In the genomic region with DNA sequence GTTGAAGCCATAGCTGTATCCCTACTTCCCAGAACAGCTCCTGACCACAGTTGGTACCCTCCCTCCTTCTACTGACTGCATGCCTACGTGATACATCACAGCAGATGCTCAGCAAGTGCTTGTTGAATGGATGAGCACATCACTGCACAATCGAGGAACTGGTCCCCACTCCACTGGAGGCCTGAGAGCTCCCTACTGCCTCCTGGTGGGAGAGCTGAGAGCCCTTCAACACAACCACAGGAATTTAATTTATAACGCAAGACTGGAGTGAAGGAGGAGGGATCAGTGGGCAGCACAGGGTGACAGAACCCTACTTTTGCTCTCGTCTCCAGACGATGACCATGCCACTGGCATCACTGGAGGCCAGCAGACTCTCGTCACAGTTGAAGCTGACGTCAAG, we compare ENCODE assay signal across 15 mouse cellular contexts. TPM values are rescaled to one million over a fixed set of nuclear protein-coding genes. Genes with fewer than 3 reads are reported as not detected.
DNase-seq lines count a peak whose midpoint lies in the region; ATAC-seq and TF ChIP-seq lines count a peak whose summit lies in the region.
"Had no signal": no experiment of that assay in that cellular context is flagged by ENCODE, and none has a peak within 500 bp of the region (broad histone marks: within the 10 kb centered on the region; RNA-seq: fewer than 3 reads in every experiment).

No protein-coding gene starts in this region.

- WGBS in lung, adult 2 months = 69% methylated on average over 7 of the region's 7 CpGs
- 83% methylated on average over 7 of the region's 7 CpGs for WGBS in small intestine, adult 2 months
- whole genome bisulfite sequencing in embryonic facial prominence, embryonic 10.5 days = 81% methylated on average over 7 of the region's 7 CpGs

- no peaks in the 10 kb centered on the region for H3K27me3 ChIP-seq in small intestine, adult 2 months (ENCODE audit: control insufficient read depth, insufficient read depth, low read length)
- H3K27me3 ChIP-seq in embryonic facial prominence, embryonic 10.5 days (replicated peaks; ENCODE audit: low read depth, poor library complexity, severe bottlenecking) = no peaks in the 10 kb centered on the region
- H3K27me3 ChIP-seq: heart, embryonic 15.5 days; limb, embryonic 15.5 days had no signal

- no peak for TF ChIP-seq POLR2A in lung, adult 2 months (IDR thresholded peaks at IDR 0.05; ENCODE audit: borderline replicate concordance, extremely low read depth, low read depth, low read length)
- TF ChIP-seq POLR2A in small intestine, adult 2 months (IDR thresholded peaks at IDR 0.05; ENCODE audit: low read depth, low read length) = no peak

- no peak for DNase-seq in lung, adult 2 months
- DNase-seq in lung, postnatal 10 days = no peak
- peak; percentile 51 for DNase-seq in NIH3T3 (ENCODE audit: low read depth)
- no peak for DNase-seq in embryonic facial prominence, embryonic 10.5 days (ENCODE audit: low spot score)
- DNase-seq: adrenal gland, adult 2 months; gastrocnemius, postnatal 14 days; kidney, postnatal 14 days had no signal

- peak; percentile 60; the same call in 1 of the 2 replicates for ATAC-seq in erythroblast, adult 5-6 weeks (replicated peaks; ENCODE audit: low FRiP score, poor library complexity, severe bottlenecking)
- ATAC-seq in frontal cortex, adult (ENCODE audit: low TSS enrichment) = no peak
- ATAC-seq: hindbrain, embryonic 16.5 days had no signal

- TF ChIP-seq CTCF in lung, adult 2 months (IDR thresholded peaks at IDR 0.05; ENCODE audit: insufficient read depth, low read length) = peak; percentile 21; the same call in 1 of the 2 replicates
- TF ChIP-seq CTCF in small intestine, adult 2 months (IDR thresholded peaks at IDR 0.05; ENCODE audit: extremely low read depth, insufficient read length, insufficient replicate concordance, low read depth, low read length) = peak; percentile 32; the same call in 1 of the 2 replicates

- no peaks in the 10 kb centered on the region for H3K4me1 ChIP-seq in lung, adult 2 months (ENCODE audit: control insufficient read depth, insufficient read depth, low read length)
- no peaks in the 10 kb centered on the region for H3K4me1 ChIP-seq in small intestine, adult 2 months (ENCODE audit: control insufficient read depth, insufficient read depth, insufficient read length, low read length)
- H3K4me1 ChIP-seq in embryonic facial prominence, embryonic 10.5 days = no peaks in the 10 kb centered on the region
- H3K4me1 ChIP-seq: forebrain, embryonic 10.5 days; heart, embryonic 15.5 days; limb, embryonic 15.5 days; midbrain, embryonic 10.5 days had no signal

- H3K4me3 ChIP-seq in lung, adult 2 months (replicated peaks; ENCODE audit: extremely low read depth, low read depth, low read length) = no peak overlapping the region
- no peak overlapping the region for H3K4me3 ChIP-seq in small intestine, adult 2 months (ENCODE audit: low read depth, low read length)
- H3K4me3 ChIP-seq in embryonic facial prominence, embryonic 10.5 days = no peak overlapping the region
- H3K4me3 ChIP-seq: forebrain, embryonic 10.5 days; heart, embryonic 15.5 days; limb, embryonic 15.5 days; midbrain, embryonic 10.5 days had no signal

- peaks cover 31% of the 10 kb centered on the region for H3K36me3 ChIP-seq in small intestine, adult 2 months (ENCODE audit: control insufficient read depth, insufficient read depth, low read length)
- peaks cover 38% of the 10 kb centered on the region for H3K36me3 ChIP-seq in embryonic facial prominence, embryonic 10.5 days (replicated peaks)

- no peak overlapping the region for H3K27ac ChIP-seq in small intestine, adult 2 months (ENCODE audit: insufficient read depth, low read depth, low read length)
- no peak overlapping the region for H3K27ac ChIP-seq in embryonic facial prominence, embryonic 10.5 days (replicated peaks)
- H3K27ac ChIP-seq: forebrain, embryonic 10.5 days; heart, embryonic 15.5 days; limb, embryonic 15.5 days; midbrain, embryonic 10.5 days had no signal

- no peaks in the 10 kb centered on the region for H3K9me3 ChIP-seq in embryonic facial prominence, embryonic 10.5 days
- H3K9me3 ChIP-seq: heart, embryonic 15.5 days; limb, embryonic 15.5 days had no signal

RNA-seq across cellular contexts. Expression of a gene that starts 7.5 kb away (rescaled TPM):
- polyA plus RNA-seq in lung, adult 2 months (2012; rRNA removed) = 137 and 139 TPM in 2 replicates
- total RNA-seq in erythroblast, adult 5-6 weeks (2015; ENCODE audit: low replicate concordance) = 3.1 and 7.7 TPM in 2 replicates
- 7.9 and 15.5 TPM in 2 replicates for total RNA-seq in erythroblast, adult 5-6 weeks (2017; ENCODE audit: low replicate concordance)
- polyA plus RNA-seq in small intestine, adult 2 months (2012; rRNA removed) = 81.7 and 93.0 TPM in 2 replicates
- 19.7 and 19.8 TPM in 2 replicates for polyA plus RNA-seq in embryonic facial prominence, embryonic 10.5 days (2016; fragmentation: Nextera tagmentation; extraction: Ambion mirVana)

RNA-seq across cellular contexts. Expression of a gene that starts 20.4 kb away (rescaled TPM):
- 60.2 and 92.3 TPM in 2 replicates for polyA plus RNA-seq in lung, adult 2 months (2012; rRNA removed)
- 309 and 358 TPM in 2 replicates for total RNA-seq in erythroblast, adult 5-6 weeks (2015; ENCODE audit: low replicate concordance)
- total RNA-seq in erythroblast, adult 5-6 weeks (2017; ENCODE audit: low replicate concordance) = 298 and 314 TPM in 2 replicates
- polyA plus RNA-seq in small intestine, adult 2 months (2012; rRNA removed) = 22.2 and 31.7 TPM in 2 replicates
- polyA plus RNA-seq in embryonic facial prominence, embryonic 10.5 days (2016; fragmentation: Nextera tagmentation; extraction: Ambion mirVana) = 424 and 444 TPM in 2 replicates

RNA-seq across cellular contexts. Expression of a gene that starts 34.9 kb away (rescaled TPM):
- 9.4 and 9.7 TPM in 2 replicates for polyA plus RNA-seq in lung, adult 2 months (2012; rRNA removed)
- 24.4 and 27.2 TPM in 2 replicates for total RNA-seq in erythroblast, adult 5-6 weeks (2015; ENCODE audit: low replicate concordance)
- 19.1 and 27.3 TPM in 2 replicates for total RNA-seq in erythroblast, adult 5-6 weeks (2017; ENCODE audit: low replicate concordance)
- 2.9 and 6.0 TPM in 2 replicates for polyA plus RNA-seq in small intestine, adult 2 months (2012; rRNA removed)
- 0.14 and 0.18 TPM in 2 replicates for polyA plus RNA-seq in embryonic facial prominence, embryonic 10.5 days (2016; fragmentation: Nextera tagmentation; extraction: Ambion mirVana)

RNA-seq across cellular contexts. Expression of a gene that starts 50.7 kb away (rescaled TPM):
- 9.0 and 10.6 TPM in 2 replicates for polyA plus RNA-seq in lung, adult 2 months (2012; rRNA removed)
- total RNA-seq in erythroblast, adult 5-6 weeks (2015; ENCODE audit: low replicate concordance) = 13.1 and 20.9 TPM in 2 replicates
- 24.1 and 25.7 TPM in 2 replicates for total RNA-seq in erythroblast, adult 5-6 weeks (2017; ENCODE audit: low replicate concordance)
- 4.5 and 9.2 TPM in 2 replicates for polyA plus RNA-seq in small intestine, adult 2 months (2012; rRNA removed)
- 97.6 and 102 TPM in 2 replicates for polyA plus RNA-seq in embryonic facial prominence, embryonic 10.5 days (2016; fragmentation: Nextera tagmentation; extraction: Ambion mirVana)

RNA-seq across cellular contexts. Expression of a gene that starts 50.7 kb away (rescaled TPM):
- polyA plus RNA-seq in lung, adult 2 months (2012; rRNA removed) = 16.6 and 21.0 TPM in 2 replicates
- total RNA-seq in erythroblast, adult 5-6 weeks (2015; ENCODE audit: low replicate concordance) = 1.7 and 4.2 TPM in 2 replicates
- 0.56 and 1.1 TPM in 2 replicates for total RNA-seq in erythroblast, adult 5-6 weeks (2017; ENCODE audit: low replicate concordance)
- polyA plus RNA-seq in small intestine, adult 2 months (2012; rRNA removed) = 7.6 and 8.4 TPM in 2 replicates
- polyA plus RNA-seq in embryonic facial prominence, embryonic 10.5 days (2016; fragmentation: Nextera tagmentation; extraction: Ambion mirVana) = 10.4 and 11.8 TPM in 2 replicates
